Mouse (Mus musculus) B cell, adult 2 months (primary cell): Measurements from ENCODE around the gene Tm6sf1.
"Not testable (repeated sequence)": the region's sequence is repeated elsewhere in the genome, so short reads cannot be mapped to it uniquely, and the experiment has no call there.

Experiments used
- DNase-seq, 2 experiments: peaks; one replicate each; pipeline ENCODE4 v3.0.0; 2022

The Tm6sf1 gene

DNA sequence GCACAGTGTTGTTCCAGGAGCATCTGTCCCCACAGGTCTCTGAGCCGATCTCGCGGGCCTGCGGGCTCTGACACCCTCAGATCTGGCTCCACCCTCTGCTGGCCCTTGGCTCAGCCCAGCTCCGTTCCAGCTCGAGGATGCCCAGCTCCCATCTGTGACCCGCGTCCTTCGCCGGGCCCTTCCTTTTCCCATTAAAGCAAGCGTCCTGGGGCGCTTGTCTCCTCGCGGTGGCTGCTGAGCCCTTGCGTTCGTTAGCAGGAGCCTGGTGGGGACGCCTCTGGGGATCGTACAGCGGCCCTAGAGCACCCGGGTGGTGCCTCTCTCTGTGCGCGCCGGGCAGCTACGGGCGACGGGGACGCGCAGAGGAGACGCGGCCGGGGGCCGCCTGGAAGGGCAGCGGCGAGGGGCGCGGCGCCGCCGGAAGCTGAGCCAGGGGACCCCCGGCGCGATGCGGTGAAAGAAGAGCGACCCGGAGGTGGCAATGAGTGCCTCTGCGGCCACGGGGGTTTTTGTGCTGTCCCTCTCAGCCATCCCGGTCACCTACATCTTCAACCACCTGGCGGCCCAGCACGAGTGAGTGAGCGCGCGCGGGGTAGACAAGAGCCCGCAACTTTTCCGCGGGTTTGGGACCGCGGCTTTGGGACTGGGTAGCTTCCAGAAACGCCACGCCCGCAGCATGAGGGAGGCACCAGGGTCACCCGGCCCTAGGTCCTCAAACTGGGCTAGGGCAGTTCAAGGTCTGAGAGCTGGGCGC lies at the start of gene Tm6sf1:
Tm6sf1 (plus strand) TSS at position 34 of the 754 bp plus-strand sequence.
- DNase-seq, result peak; percentile 44 to 45

DNA sequence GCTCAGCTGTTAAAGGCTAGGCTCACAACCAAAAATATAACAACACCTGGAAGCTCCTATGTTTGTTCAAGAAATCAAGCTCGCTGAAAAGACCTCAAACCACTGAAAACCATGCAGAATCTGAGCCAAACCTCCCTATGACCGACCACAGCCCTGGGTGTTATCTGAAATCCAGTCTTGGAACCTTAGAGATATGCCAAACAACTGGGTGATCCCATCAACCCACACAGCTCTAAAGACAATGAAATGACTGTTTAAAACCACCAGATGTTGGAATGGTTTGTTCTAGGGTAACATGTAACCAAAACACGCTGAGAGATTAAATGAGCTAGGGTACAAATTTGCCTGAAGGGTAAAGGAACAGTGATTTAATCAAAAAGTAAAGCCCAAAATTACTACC lies 33.9 kb upstream of the Tm6sf1 start:
- no peak for DNase-seq

DNA sequence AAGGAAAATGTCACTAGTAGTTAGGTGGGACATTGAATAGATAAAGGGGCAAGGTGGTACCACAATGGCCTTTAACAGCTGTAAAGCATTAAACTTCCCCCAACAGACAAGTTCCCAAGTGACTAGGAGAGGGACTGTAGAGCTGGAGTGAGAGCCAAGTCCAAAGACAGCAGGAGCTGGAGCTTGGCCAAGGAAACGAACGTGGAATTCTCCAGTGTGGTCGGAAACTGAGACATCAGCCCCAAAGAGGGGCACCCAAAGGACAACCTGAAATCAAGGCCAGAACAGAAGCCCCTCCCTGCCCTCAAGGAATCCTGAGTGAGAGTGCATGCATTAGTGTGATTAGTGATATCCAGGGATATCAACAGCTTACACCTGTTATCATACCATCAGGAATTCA lies 33.4 kb upstream of the Tm6sf1 start:
- no peak for DNase-seq

DNA sequence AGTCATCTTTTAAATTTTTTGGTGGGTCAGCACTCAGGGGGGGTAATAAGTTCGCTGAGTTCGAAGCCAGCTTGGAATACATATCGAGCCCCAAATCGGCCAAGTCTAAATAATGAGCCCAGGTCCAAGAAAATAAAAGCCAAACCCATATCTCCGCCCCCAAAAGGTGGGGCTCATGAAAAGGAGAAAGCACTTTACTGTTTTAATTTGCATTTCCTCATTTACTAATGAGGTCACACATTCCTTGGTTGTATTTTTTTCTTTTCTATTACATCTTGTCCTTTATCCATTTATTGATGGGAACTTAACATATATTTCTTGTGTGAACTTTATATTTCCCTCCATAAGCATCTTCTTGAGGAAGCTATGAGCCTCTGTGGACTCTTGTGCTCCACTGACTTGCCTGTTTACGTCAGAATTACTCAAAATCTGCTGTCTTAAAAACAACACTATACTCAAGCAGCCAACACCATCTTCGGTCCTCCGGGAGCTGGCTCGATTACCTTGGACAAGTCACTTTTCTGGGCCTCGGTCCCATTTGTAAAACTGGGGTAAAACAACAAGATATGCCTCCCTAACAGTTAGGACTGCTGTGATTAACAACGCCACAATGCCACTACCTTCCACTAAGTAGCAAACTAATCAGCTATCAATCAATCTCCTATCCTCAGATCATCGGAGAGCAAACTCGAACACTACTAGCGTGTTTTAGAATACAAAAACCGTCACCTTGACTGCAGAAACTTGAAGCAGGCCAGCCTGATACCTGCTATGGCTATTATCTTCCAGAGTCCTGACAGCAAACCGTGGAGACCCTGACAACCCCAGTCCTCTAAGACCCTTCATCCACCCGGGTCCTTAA lies 30.8 kb upstream of the Tm6sf1 start:
- DNase-seq, result peak; percentile 61 to 66

DNA sequence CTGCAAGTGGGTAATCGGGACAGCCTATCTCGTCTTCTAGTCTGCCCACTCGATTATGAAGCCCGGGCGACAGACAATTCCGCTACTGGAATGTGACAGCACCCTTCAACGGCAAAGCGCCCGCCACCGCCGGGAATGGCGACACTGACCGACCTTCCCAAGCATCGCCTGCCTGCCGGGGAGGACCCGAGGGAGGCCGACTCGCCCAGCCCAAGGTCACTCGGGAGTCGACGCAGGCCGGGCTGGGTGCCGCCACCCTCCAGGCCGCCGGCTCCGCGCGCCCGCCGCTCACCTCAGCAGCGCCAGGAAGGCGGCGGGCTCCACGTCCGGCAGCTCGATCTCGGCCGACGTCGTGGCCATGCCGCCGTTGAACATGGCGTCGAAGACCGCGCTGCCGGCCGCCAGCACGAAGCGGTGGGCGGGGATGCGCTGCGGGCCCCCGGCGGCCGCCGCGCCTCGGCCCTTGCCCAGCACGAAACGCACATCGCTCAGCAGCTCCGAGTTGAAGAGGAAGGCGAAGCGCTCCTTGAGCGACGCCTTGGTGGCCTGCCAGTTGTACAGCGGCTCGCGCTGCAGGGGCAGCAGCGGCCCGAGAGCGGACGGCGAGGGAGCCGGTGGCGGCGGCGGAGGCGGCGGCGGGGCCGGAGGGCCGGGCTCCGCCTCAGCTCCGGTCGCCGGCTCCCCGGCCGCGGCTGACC lies 30.0 kb upstream of the Tm6sf1 start:
- DNase-seq, result peak; percentile 55 to 66

DNA sequence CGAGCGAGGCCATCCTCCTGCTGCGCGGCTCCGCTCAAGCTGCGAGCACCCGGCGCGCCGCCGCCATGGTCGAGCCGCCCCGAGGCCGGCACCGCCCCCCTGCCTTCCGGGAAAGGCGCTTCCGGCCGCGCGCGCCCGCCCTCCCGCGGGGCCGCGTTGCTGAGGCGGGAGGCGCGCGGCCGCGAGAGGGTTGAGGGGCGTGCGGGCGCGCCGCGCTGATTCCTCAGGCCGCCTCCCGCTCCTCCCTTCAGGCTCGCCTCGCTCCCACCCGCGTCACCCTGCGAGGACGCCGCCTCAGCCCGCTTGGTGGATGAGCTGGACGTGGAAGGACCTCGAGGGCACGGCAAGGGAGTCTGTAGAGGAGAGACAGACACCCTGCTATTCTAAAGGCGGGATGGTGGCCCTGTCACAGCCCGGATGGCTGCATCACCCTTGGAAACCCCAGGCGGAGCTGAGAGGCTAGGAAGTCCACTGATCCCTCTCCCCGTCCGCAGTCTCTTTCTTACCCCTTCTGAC lies 29.4 kb upstream of the Tm6sf1 start, which contains the start of gene Btbd1:
Btbd1 (minus strand) TSS at position 53 of the 516 bp plus-strand sequence.
- peak; percentile 85 to 88 for DNase-seq

DNA sequence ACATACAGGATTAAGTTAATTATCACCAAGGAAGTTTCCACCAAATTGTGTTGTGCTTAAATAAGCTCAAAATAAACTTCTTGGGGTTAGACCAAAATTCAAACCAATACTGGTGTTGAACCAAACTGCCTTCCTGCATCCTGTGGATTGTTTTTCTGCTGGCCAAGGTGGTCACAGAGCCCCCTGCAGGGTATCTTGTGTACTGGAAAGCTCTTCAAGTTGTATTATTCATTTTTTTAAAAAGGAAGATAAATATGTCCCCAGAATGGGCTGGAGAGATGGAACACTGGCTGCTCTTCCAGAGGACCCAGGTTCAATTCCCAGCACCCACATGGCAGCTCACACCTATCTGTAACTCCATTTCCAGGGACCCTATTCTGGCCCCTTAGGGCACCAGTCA lies 24.0 kb upstream of the Tm6sf1 start:
- DNase-seq, result peak; percentile 45 to 48

GRCm38 (mm10) chr7:81835430-81835829 lies 23.4 kb upstream of the Tm6sf1 start:
- DNase-seq, result no peak

GRCm38 (mm10) chr7:81837771-81838170 lies 21.0 kb upstream of the Tm6sf1 start:
- not testable (repeated sequence) for DNase-seq

GRCm38 (mm10) chr7:81839746-81840145 lies 19.1 kb upstream of the Tm6sf1 start:
- DNase-seq, result no peak

DNA sequence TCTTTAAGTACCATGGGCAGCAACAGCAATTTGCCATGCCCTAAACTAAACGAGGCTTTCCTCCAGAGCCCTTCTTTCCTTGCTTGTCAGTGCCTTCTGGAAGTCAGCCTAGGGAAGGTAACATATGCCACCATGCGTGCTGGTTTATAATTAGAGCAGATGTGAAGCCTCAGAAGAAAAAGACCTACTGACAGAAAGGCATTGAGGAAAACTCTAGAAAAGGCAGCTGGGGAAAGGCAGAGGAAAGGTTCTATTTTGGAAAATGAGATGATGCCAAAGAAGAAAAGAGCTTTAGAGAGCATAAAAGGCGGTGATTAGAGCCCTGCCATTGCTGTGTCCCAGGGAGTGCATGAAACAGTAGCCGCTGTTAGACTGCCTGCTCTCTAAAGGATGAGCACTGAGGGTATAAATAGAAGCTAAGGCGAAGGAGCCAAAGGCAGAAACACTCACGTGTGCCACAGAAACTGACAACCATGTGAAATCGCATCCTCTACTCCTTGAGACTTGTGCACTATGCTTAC lies 18.1 kb upstream of the Tm6sf1 start:
- DNase-seq, result no peak

DNA sequence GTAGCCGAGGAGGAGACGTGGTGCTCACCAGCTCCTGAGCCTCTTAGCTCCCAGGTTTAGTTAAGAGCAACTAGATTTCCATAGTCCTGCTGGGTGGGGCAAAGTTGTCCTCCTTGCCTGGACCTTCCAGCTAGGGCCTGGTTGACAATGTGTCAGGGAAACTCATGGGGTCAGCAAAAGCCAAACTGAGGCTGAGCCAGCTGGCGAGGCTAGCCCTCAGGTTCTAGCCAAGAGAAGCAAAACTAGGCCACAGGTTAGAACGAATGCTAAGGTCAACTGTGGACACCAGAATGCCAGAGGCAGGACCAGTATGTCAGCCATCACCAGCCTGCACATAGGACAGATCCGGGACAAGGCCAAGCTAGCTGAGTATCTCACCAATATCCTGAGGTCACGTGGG lies 17.4 kb upstream of the Tm6sf1 start:
- DNase-seq, result no peak

DNA sequence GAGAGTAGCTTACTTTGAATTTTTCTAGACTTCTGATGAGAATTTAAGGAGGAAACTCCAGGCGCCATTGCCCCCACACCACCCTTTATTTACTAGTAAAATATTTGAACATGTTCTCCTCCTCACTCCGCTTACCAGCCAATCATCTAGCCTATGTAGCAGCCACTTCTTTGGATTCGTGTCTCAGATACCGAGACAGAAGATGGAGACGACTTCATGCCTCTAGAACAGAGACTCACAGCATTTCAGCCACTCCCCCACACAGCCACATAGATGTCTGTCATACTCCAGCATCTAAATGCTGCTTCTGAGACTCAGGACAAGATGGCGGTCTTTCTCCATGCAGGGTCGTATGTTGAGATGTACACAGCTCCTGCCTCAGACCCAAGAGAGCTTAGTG lies 16.7 kb upstream of the Tm6sf1 start:
- no peak for DNase-seq

GRCm38 (mm10) chr7:81842998-81843397 lies 15.8 kb upstream of the Tm6sf1 start:
- DNase-seq, result no peak

GRCm38 (mm10) chr7:81843903-81844302 lies 14.9 kb upstream of the Tm6sf1 start:
- no peak for DNase-seq

DNA sequence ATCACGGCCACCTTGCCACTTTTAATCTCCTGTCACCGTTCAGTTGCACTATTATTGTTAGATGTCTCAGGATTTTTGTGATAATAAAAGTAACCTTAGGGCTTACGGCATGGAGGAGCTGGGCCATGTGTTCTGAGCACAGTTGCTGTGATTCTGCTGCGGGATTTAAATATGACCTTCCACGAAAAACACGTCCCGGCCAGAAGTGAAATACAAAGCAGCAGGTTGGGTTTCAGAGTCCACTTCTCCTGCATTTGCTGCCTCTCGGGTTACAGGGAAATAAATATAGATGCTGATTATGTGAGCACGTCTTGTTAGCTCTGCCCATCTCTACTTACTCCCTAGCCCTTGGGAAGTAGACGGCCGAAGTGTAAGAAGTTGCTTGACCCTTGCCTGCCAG lies 14.0 kb upstream of the Tm6sf1 start:
- no peak for DNase-seq

- no peak for DNase-seq
These were observed 13.5 kb upstream of the Tm6sf1 start for GRCm38 (mm10) chr7:81845313-81845712.

DNA sequence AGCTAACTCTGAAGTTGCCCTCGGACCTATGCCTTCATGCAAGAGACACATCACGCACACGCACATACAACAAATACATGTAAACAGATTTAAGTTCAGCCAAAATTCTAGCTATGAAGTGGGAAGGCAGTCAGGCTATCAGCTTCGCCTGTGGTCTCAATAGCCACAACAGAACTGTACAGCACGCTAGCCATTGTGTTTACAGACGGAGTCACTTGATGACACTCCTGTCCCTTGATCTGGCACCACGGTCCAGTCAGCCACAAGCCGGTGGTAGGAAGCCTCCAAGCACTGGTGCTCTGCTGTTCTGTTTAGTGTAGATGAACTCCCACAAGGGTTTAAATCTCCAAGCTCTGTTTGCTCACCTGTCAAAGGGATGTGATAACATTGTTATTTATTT lies 12.8 kb upstream of the Tm6sf1 start:
- DNase-seq, result no peak

- DNase-seq, result no peak
These were observed 11.8 kb upstream of the Tm6sf1 start for GRCm38 (mm10) chr7:81847010-81847409.

GRCm38 (mm10) chr7:81847777-81848176 lies 11.0 kb upstream of the Tm6sf1 start:
- DNase-seq, result no peak

- DNase-seq, result peak; percentile 43 to 53
These were observed 9.6 kb upstream of the Tm6sf1 start for GRCm38 (mm10) chr7:81849214-81849613.

DNA sequence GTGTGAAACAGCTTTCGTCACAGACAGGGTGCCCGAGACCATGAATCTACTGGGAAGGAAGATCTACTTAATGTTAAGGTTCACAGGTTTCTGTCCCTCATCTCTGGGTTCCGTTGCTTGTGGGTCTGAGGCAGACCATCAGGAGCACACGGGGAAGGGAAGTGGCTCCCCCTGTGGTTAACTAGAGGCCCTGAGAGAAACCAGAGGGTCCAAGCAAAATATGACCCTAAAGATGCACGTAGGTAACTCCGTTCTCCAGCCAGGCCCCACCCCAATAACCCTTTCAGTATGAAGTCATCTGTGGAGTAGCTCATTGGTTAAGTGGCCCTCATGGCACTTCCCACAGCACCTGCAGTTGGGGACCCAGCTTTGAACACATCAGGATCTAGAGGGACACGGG lies 9.2 kb upstream of the Tm6sf1 start:
- DNase-seq, result peak in 1 of 2 experiments; percentile 42

DNA sequence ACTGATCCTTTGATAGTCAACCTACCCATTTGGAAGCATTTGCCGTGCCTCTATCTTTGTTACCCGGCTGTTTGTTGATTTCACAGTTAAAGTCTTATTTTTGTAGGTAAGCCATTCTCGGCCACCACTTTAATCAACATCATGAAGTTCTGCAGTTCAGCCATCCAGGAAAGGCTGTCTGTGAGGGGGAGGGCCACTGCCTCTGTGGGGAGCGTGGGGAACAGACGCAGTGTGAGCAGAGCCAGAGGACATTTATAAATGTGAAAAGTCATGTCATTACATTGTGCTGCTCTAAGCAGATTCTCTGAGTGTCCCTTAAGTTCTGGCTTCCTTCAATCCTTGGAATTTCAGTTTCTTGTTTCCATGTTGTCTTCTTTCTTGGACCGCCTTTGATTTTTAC lies 8.6 kb upstream of the Tm6sf1 start:
- no peak for DNase-seq
